Mouse (Mus musculus): ENCODE measurements around the gene Syt5.
A peak's percentile ranks its signal among the peaks of the same experiment; 100 is the strongest.

Syt5 gene

DNA sequence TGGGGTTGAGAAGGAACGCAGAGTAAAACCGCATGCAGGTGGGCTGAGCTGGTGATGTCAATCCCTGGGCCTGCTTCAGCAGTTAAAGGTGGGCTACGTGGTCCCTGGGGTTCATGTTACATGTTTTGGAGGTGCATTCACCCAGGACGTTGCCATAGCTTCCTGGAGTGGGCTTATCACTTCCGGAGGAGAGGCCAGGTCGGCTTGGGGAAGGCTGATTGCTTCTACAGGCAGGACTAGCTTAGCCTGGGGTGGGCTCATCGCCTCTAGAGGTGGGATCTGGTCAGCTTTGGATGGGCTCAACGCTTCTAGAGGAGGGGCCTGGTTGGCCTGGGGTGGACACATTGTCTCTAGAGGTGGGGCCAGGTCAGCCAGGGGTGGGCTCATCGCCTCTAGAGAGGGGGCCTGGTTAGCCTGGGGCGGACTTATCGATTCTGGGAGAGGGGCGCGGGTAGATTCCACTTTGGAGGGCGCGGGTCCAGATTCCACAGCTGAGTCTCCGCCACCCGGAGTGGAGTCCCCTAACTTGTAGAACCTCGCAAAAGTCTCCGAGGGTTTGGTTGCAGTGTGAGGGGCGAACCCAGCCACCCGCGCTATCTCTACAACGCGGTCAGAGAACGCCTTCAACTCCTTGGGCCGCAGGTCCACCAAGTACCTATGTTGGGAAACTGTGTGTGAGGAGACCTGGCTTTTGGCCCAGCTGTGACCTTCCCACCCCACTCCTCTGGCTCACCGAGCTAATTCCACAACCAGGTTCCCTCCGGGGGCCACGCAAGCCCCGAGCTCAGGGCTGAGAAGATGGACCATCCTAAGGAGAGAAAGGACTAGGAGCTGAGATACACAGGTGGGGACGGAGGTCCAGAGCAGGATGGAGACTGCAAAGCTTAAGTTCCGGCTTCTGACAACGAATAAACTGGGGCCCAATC, 23.9 kb downstream of the Syt5 start:
- DNase-seq (ENCODE audit: low spot score in 2 of 2) = no peak

- no peak for DNase-seq (ENCODE audit: low spot score in 2 of 2)
Observed at GRCm38 (mm10) chr7:4522292-4522691, 25.0 kb downstream of the Syt5 start.

GRCm38 (mm10) chr7:4521231-4522003, 25.9 kb downstream of the Syt5 start:
- no peak for DNase-seq (ENCODE audit: low spot score in 2 of 2)

- no peak for DNase-seq (ENCODE audit: low spot score in 2 of 2)
Observed at GRCm38 (mm10) chr7:4518487-4518886, 28.9 kb downstream of the Syt5 start.

GRCm38 (mm10) chr7:4516332-4517050, 30.9 kb downstream of the Syt5 start, which contains the start of gene Tnnt1:
Gene Tnnt1, minus strand, starts transcription at chr7:4516382.
- DNase-seq (ENCODE audit: low spot score in 2 of 2) = no peak

GRCm38 (mm10) chr7:4515853-4516252, 31.5 kb downstream of the Syt5 start:
- no peak for DNase-seq (ENCODE audit: low spot score in 2 of 2)

DNA sequence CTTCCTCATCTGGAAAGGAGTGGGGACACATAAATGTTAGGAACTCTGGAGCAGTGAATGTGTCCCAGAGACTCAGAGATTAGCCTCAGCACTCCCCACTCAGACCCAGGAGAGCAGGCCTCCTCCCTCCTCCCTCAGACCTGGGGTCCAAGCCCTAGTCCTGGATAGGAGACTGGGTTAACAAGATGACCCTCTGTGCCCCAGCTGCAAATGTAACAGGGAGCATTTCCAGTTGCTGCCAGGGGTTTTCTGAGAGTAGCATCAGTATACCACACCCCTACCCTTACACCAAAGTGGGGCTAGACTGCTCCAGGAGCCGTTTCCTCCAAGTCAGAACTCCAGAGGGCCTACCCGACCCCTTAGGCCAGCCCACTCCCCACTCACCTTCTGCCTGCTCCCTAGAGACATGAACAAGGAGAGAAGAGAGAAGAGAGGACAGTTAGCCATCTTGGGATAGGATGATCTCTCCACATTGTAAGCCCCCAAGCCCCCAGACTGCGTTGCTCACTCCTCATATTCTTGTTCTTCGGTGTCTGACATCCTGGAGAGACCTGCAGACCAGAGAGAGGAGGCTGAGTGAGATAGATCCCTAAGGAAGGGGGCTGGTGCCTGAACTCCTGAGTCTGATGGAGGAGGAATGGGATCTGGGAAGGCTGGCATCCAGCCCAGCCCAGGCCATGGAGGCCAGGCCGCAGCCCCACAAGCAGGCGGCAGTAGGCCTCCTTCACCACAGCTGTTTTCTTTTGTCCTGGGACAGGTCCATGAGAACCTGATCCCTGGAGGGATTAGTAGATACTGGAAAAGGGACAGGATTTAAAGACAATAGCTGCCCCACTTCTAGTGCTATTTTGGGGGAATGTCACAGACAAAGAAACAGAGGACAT, 33.3 kb downstream of the Syt5 start:
- no peak for DNase-seq (ENCODE audit: low spot score in 2 of 2)

DNA sequence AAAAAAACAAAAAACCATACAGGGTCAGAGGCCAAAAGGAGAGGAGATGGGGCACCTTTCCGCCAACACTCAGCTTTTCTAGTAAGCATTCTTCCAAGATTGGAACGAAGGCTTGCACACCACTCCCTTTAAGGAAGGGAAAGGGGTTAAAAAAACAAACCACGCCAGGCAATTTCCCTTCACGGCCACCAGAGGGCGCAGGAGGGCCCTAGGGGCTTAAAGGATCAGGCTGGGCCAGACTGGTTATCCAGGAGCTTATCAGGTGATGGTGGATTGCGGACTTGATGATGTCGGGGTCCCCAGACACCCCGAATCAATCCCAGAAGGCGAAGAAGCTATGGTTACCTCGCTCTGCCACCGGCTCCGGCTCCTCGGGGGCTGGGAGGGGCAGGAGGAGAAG, 34.1 kb downstream of the Syt5 start:
- no peak for DNase-seq (ENCODE audit: low spot score in 2 of 2)

DNA sequence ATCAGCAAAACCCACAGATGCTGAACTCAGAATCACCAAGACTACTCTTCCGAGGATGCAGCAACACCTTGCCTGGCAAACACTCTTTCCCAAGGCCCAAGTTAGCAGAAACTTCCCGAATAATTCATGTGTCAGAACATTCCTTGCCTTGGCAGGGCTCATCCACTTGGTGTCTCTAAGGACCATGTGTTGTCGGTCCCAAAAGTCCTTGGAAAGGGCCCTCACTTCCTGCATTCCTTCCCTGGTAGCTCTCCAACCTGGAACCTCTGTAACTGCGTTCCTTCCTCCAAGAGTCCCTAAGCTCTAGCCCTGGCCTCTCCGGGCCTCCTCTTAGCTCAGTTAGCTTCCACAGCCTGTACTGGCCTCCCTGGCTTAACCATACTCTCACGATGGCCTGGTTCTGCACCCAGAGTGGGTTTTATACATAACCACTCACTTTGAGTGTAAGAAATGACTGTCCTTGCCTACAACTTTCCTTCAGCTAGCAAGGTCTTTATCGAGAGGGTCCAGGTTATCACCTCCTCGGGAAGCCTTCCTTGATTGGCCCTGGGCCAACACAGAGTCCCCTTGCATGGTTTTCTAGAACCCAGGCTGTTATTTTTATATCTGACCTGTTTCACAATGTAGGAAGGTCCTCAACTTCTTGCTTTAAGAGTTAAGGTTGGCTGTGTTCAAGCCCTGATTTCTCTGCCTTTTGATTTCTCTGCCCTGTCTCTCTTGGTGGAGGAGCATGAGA, 35.7 kb downstream of the Syt5 start:
- no peak for DNase-seq (ENCODE audit: low spot score in 2 of 2)

DNA sequence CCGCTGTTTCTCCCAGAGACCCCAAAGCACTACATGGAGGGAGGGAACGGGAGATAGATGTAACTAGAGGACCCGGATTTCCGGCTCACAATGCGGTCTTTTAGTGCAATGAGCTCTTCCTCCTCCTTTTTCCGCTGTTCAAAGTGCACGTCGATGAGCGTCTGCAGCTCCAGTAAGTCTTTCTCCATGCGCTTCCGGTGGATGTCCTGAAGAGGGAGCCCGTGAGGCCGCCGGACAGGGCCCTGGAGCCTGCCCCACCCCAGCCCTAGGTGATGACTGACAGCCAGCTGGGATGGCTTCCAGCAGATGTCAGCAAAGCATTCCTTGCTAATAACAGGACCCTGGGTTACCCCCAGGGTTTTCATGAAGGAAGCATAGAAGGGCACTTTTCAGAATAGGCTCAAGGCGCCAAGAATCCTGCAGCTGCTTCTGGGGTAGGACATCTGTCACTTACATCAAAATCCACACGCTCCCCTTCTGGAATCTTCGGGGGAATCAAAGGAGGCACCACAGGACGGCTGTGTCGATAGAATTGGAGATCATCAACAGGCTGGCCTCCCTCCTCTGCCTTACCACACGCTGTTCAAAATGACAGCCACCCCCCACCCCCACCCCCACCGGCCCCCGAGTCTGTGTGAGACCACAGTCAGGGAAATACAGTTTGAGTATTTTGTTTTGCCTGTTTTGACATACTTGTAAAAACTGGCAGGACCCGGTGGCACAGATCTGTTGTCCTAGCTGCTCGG, 37.3 kb downstream of the Syt5 start:
- no peak for DNase-seq (ENCODE audit: low spot score in 2 of 2)

DNA sequence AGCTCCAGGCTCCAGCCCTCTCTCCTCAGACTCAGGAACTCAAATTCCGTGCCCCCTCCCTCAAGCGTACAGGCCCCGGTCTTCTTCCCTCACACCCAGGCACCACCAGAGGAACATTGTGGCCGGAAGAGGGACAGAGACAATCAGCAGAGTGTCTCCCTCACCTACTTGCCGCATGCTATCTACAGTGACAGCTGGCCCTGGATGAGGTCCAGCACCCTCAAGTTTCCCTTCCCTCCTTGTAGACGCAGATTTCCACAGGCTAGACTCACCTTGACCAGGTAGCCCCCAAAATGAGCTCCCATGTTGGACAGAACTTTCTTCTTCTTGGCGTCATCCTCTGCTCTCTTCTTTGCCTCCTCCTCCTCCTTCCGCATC, 38.6 kb downstream of the Syt5 start:
- no peak for DNase-seq (ENCODE audit: low spot score in 2 of 2)

DNA sequence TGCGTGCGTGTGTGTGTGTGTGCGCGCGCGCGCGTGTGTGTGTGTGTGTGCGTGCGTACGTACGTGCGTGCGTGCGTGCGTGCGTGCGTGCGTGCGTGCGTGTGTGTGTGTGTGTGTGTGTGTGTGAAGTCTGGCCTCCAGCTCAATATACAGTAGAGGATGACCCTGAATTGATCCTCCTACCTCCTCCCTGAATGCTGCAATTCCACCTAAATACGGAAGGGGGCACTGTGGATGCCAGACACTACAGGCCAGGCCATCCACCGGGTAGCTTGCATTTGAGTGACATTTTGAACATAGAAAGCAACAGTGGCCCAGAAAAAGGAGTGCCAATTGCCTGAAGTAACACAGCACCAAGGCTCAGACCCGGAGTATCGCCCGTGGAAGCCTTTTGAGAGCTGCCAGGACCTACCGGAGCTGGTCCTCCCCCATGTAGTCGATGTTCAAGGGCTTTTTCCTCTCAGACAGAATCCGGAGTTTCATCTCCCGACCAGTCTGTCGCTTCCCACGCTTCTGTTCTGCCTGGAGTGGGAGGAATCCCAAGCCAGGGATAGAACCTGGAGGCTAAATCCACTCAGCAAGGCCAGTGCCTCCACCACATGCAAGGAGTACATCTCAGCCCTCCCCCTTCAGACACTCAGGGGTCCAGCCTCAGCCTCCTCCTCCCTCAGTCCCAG, 39.1 kb downstream of the Syt5 start:
- DNase-seq (ENCODE audit: low spot score in 2 of 2) = peak in 1 of 2 experiments; percentile 63

- DNase-seq (ENCODE audit: low spot score in 2 of 2) = no peak
Observed at GRCm38 (mm10) chr7:4507220-4507619, 40.1 kb downstream of the Syt5 start.

DNA sequence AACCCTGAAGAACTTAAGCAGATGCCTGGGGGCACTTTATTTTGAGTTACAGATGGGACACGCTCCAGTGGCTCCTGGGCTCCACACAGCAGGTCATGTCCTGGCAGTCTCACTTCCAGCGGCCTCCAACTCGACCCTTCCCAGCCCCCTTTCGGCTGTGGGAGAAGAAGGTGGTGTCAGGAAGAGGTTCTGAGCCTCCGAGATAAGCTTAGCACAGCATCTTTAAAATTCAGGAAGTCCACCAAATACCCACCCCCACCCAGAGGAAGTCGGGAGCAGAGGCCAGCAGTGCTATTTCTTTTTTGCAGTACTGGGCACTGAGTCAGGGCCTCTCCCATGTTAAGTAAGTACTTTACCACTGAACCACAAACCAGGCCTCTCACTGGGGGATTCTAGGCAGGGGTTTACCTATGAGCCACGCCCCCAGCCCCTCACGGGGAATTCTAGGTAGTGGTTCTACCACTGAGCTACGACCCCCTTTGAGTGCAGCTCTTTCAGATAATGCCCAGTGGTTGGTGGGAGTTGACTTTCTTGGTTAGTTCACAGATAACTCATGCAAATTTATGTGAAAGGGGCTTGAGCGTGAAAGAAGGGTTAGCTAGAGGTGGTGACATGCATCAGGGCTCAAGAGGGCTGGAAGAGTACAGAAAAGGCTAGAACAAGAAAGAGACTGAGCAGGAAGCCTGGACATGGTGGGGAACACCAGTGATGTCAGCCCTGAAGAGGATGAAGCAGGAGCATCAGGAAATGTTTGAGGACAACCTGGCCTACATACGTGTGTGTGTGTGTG, 42.5 kb downstream of the Syt5 start:
- DNase-seq (ENCODE audit: low spot score in 2 of 2) = no peak

DNA sequence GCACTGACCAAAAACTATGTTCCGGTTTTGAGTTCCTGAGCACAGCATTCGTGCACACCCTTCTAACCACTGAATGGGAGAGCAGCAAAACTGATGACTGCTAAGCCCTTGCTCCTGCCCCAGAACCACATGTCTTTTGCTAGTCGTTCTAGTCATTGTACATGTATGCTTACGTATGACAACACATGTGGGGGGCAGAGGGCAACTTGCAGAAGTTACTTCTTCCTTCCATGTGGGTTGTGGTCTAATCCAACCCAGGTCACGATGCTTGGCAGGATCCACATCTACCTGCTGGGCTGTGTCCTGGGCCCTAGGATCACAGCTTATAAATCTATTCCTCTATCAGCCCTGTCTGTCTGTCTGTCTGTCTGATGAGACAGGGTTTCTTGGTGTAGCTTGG, 43.5 kb downstream of the Syt5 start:
- no peak for DNase-seq (ENCODE audit: low spot score in 2 of 2)

GRCm38 (mm10) chr7:4503100-4503499, 44.2 kb downstream of the Syt5 start:
- DNase-seq (ENCODE audit: low spot score in 2 of 2) = no peak

DNA sequence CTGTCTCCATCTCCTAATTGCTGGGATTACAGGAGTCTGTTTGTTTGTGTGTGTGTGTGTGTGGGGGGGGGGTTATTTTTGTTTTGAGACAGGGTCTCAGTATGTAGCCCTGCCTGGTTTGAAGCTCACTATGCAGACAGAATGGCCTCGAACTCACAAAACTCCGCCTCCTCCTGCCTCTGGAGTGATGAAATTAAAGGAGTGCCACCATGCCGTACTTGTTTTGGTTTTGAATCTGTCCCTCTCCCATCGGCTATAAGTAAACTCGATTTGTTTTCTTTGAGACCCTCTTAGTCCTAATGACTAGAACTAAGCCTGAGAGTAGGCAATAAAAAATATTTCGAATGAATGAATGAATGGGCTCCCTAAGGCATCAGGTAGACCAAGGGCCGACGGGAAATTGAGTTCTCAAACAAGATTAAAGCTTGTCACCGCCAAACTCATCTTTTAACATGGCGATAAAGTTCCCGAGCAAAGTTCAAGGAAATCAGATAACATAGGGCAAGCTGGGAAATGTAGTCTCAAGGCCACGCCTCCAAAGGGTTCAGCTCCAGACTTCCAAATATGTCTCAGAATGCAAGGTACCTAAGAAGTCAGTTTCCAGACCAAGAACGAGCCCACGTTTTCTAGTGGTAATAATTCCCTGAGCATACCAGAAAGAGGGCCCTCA, 44.8 kb downstream of the Syt5 start:
- peak; percentile 69 to 84 for DNase-seq (ENCODE audit: low spot score in 2 of 2)

Data from left cerebral cortex, adult 9 months (tissue).